ENCODE assay signal across 8 mouse cellular contexts in genomic region chr3:132085112-132085822, GRCm38 (mm10). TPM values are rescaled to one million over a fixed set of nuclear protein-coding genes. Genes with fewer than 3 reads are reported as not detected.
DNase-seq lines count a peak whose midpoint lies in the region; ATAC-seq and TF ChIP-seq lines count a peak whose summit lies in the region.

Gene Dkk2, plus strand, starts transcription at chr3:132085292.

- TF ChIP-seq POLR2A in small intestine, adult 2 months (IDR thresholded peaks at IDR 0.05; ENCODE audit: low read depth, low read length), result no peak

- no peak within 1 kb of the TSS for H3K27ac ChIP-seq in lung, embryonic 15.5 days
- H3K27ac ChIP-seq in embryonic facial prominence, embryonic 14.5 days (replicated peaks; ENCODE audit: low read depth, low read length), result peak within 1 kb of the TSS; percentile 65
- H3K27ac ChIP-seq in hindbrain, postnatal 0 days, result no peak within 1 kb of the TSS
- H3K27ac ChIP-seq in liver, embryonic 14.5 days, result no peak within 1 kb of the TSS
- no peak within 1 kb of the TSS for H3K27ac ChIP-seq in small intestine, adult 2 months (ENCODE audit: insufficient read depth, low read depth, low read length)

- no peaks in the 10 kb centered on the region for H3K36me3 ChIP-seq in lung, embryonic 15.5 days
- no peaks in the 10 kb centered on the region for H3K36me3 ChIP-seq in embryonic facial prominence, embryonic 14.5 days (ENCODE audit: control insufficient read depth, insufficient read depth, low read length)
- H3K36me3 ChIP-seq in hindbrain, postnatal 0 days (ENCODE audit: insufficient read depth, low read length), result no peaks in the 10 kb centered on the region
- H3K36me3 ChIP-seq in liver, embryonic 14.5 days (replicated peaks; ENCODE audit: control insufficient read depth, insufficient read depth, low read depth), result no peaks in the 10 kb centered on the region
- no peaks in the 10 kb centered on the region for H3K36me3 ChIP-seq in small intestine, adult 2 months (ENCODE audit: control insufficient read depth, insufficient read depth, low read length)

- TF ChIP-seq EP300 in liver, embryonic 14.5 days (IDR thresholded peaks at IDR 0.05; ENCODE audit: low read depth), result no peak

- no peak for DNase-seq in lung, adult 18-20 months
- DNase-seq in embryonic facial prominence, embryonic 14.5 days (ENCODE audit: low spot score), result peak; percentile 85
- peak; percentile 34 for DNase-seq in hindbrain, postnatal 0 days (ENCODE audit: low spot score)
- DNase-seq in liver, embryonic 14.5 days (ENCODE audit: low read depth in 3 of 3, low spot score in 3 of 3), result no peak
- no peak for DNase-seq in thymus, postnatal 36 days
- DNase-seq in T-cell, adult 2 months (ENCODE audit: low spot score), result no peak

- H3K9ac ChIP-seq in lung, embryonic 15.5 days, result no peak within 1 kb of the TSS
- H3K9ac ChIP-seq in embryonic facial prominence, embryonic 14.5 days (ENCODE audit: low read depth, low read length), result peak within 1 kb of the TSS; percentile 66
- H3K9ac ChIP-seq in hindbrain, postnatal 0 days (replicated peaks; ENCODE audit: low read length), result peak within 1 kb of the TSS; percentile 30; the same call in 1 of the 2 replicates
- H3K9ac ChIP-seq in liver, embryonic 14.5 days (replicated peaks), result no peak within 1 kb of the TSS

- peak within 1 kb of the TSS; percentile 93 for H3K4me2 ChIP-seq in lung, embryonic 15.5 days
- H3K4me2 ChIP-seq in embryonic facial prominence, embryonic 14.5 days (ENCODE audit: low read depth, low read length), result peak within 1 kb of the TSS; percentile 93
- H3K4me2 ChIP-seq in hindbrain, postnatal 0 days (ENCODE audit: low read depth, low read length), result peak within 1 kb of the TSS; percentile 98
- H3K4me2 ChIP-seq in liver, embryonic 14.5 days (ENCODE audit: low read depth), result peak within 1 kb of the TSS; percentile 41

- peaks cover 34% of the 10 kb centered on the region for H3K4me1 ChIP-seq in lung, embryonic 15.5 days
- H3K4me1 ChIP-seq in embryonic facial prominence, embryonic 14.5 days (ENCODE audit: control insufficient read depth, insufficient read depth, low read length), result no peaks in the 10 kb centered on the region
- H3K4me1 ChIP-seq in hindbrain, postnatal 0 days (ENCODE audit: insufficient read depth, low read length), result peaks cover 15% of the 10 kb centered on the region; the same call in 1 of the 2 replicates
- 0 out of 4 replicates have a peak, but pooled peaks cover 0 to 3% of the 10 kb centered on the region in 2 experiments for H3K4me1 ChIP-seq in liver, embryonic 14.5 days (replicated peaks; ENCODE audit: control insufficient read depth in 2 of 2, insufficient read depth in 2 of 2, low read length in 1 of 2)
- peaks cover 3% of the 10 kb centered on the region for H3K4me1 ChIP-seq in small intestine, adult 2 months (ENCODE audit: control insufficient read depth, insufficient read depth, insufficient read length, low read length)

- peak; percentile 66 for ATAC-seq in lung, embryonic 15.5 days (ENCODE audit: borderline replicate concordance, extremely low read depth, low FRiP score, low TSS enrichment)
- ATAC-seq in embryonic facial prominence, embryonic 14.5 days (ENCODE audit: low read depth), result peak; percentile 69
- ATAC-seq in hindbrain, postnatal 0 days, result 0 out of 2 replicates have a peak, but pooled peaks have one; percentile 33
- no peak for ATAC-seq in liver, embryonic 14.5 days (ENCODE audit: insufficient read depth)

- H3K9me3 ChIP-seq in lung, embryonic 15.5 days, result no peaks in the 10 kb centered on the region
- no peaks in the 10 kb centered on the region for H3K9me3 ChIP-seq in embryonic facial prominence, embryonic 14.5 days (ENCODE audit: control insufficient read depth, low read length)
- H3K9me3 ChIP-seq in hindbrain, postnatal 0 days (ENCODE audit: low read length), result no peaks in the 10 kb centered on the region
- H3K9me3 ChIP-seq in liver, embryonic 14.5 days (ENCODE audit: control insufficient read depth, low read length), result no peaks in the 10 kb centered on the region

- peaks cover 33% of the 10 kb centered on the region for H3K27me3 ChIP-seq in lung, embryonic 15.5 days
- peaks cover 12% of the 10 kb centered on the region for H3K27me3 ChIP-seq in embryonic facial prominence, embryonic 14.5 days (replicated peaks; ENCODE audit: control insufficient read depth, insufficient read depth, low read length)
- peaks cover 13% of the 10 kb centered on the region; the same call in 1 of the 2 replicates for H3K27me3 ChIP-seq in hindbrain, postnatal 0 days (ENCODE audit: insufficient read depth, low read length)
- H3K27me3 ChIP-seq in liver, embryonic 14.5 days (ENCODE audit: control insufficient read depth, insufficient read depth, low read length), result peaks cover 22% of the 10 kb centered on the region
- no peaks in the 10 kb centered on the region; the same call in 1 of the 2 replicates for H3K27me3 ChIP-seq in small intestine, adult 2 months (ENCODE audit: control insufficient read depth, insufficient read depth, low read length)

- H3K4me3 ChIP-seq in lung, embryonic 15.5 days, result peak within 1 kb of the TSS; percentile 43
- H3K4me3 ChIP-seq in embryonic facial prominence, embryonic 14.5 days (ENCODE audit: low read depth, low read length), result peak within 1 kb of the TSS; percentile 49
- H3K4me3 ChIP-seq in hindbrain, postnatal 0 days (ENCODE audit: low read length), result peak within 1 kb of the TSS; percentile 47
- peak within 1 kb of the TSS in 1 of 2 experiments; percentile 21; a peak in 1 of 4 replicates for H3K4me3 ChIP-seq in liver, embryonic 14.5 days (ENCODE audit: insufficient read depth in 1 of 2, low read depth in 2 of 2, low read length in 2 of 2)
- peak within 1 kb of the TSS; percentile 36 for H3K4me3 ChIP-seq in small intestine, adult 2 months (ENCODE audit: low read depth, low read length)

- TF ChIP-seq CTCF in hindbrain, postnatal 0 days (IDR thresholded peaks at IDR 0.05; ENCODE audit: low read depth), result no peak
- TF ChIP-seq CTCF in liver, embryonic 14.5 days (IDR thresholded peaks at IDR 0.05; ENCODE audit: low read depth), result no peak
- no peak for TF ChIP-seq CTCF in small intestine, adult 2 months (IDR thresholded peaks at IDR 0.05; ENCODE audit: extremely low read depth, insufficient read length, insufficient replicate concordance, low read depth, low read length)

- WGBS in lung, embryonic 15.5 days, result under 1% methylated on average over 33 of the region's 33 CpGs
- WGBS in embryonic facial prominence, embryonic 14.5 days, result 0% methylated on average over 33 of the region's 33 CpGs
- WGBS in hindbrain, postnatal 0 days, result under 1% methylated on average over 33 of the region's 33 CpGs
- WGBS in liver, embryonic 14.5 days (ENCODE audit: insufficient replicate concordance), result under 1% methylated on average over 33 of the region's 33 CpGs
- WGBS in small intestine, adult 2 months, result 2% methylated on average over 33 of the region's 33 CpGs

RNA-seq across cellular contexts. Expression of gene Dkk2, which starts in this region (rescaled TPM):
- 2.5 TPM in 2 replicates for polyA plus RNA-seq in lung, embryonic 15.5 days (2015; fragmentation: Nextera tagmentation; extraction: Ambion mirVana)
- 25.0 and 33.6 TPM in 2 replicates for polyA plus RNA-seq in embryonic facial prominence, embryonic 14.5 days (2014; fragmentation: Nextera tagmentation; extraction: Ambion mirVana)
- total RNA-seq in hindbrain, postnatal 0 days (2014; rRNA removed), result 1.0 and 1.7 TPM in 2 replicates
- 1.2 TPM in 2 replicates for polyA plus RNA-seq in hindbrain, postnatal 0 days (2015; fragmentation: Nextera tagmentation; extraction: Ambion mirVana)
- 0.14 and 0.35 TPM in 2 replicates for polyA plus RNA-seq in liver, embryonic 14.5 days (2012; rRNA removed)
- 0.13 and 0.24 TPM in 2 replicates for polyA plus RNA-seq in liver, embryonic 14.5 days (2014; fragmentation: Nextera tagmentation; extraction: Ambion mirVana)
- polyA plus RNA-seq in small intestine, adult 2 months (2012; rRNA removed), result 0.28 and 0.57 TPM in 2 replicates

Comparison
In these comparisons a context has a peak if more than half of its experiments do, and no peak if none do; other contexts are left out.
1. H3K4me2 ChIP-seq: peak in every context shown above with its lines; median percentile 98 in hindbrain, postnatal 0 days; 93 in lung, embryonic 15.5 days; 93 in embryonic facial prominence, embryonic 14.5 days; 41 in liver, embryonic 14.5 days.
2. H3K9ac ChIP-seq: peak in embryonic facial prominence, embryonic 14.5 days (single experiment) and hindbrain, postnatal 0 days (single experiment); none in lung, embryonic 15.5 days (single experiment) and liver, embryonic 14.5 days (single experiment).
3. DNase-seq: peak in embryonic facial prominence, embryonic 14.5 days (single experiment) and hindbrain, postnatal 0 days (single experiment); none in lung, adult 18-20 months (0 of 2), liver, embryonic 14.5 days (0 of 3), thymus, postnatal 36 days (0 of 2) and T-cell, adult 2 months (single experiment).